Mouse (Mus musculus) gastrocnemius, postnatal 14 days (tissue): ENCODE data around the gene Nfkbid. TPM values are rescaled to one million over a fixed set of nuclear protein-coding genes. Genes with fewer than 3 reads are reported as not detected.

Experiments
- DNase-seq: peaks from one replicate; pipeline ENCODE4 v3.0.0; 2021; ENCODE audit warnings: mixed read lengths
- intact Hi-C: fragments of 180-260 bp; cut with DNase I; formaldehyde crosslinking; loops from one replicate; pipeline ENCODE4 v1.15.1; 2025; ENCODE audit warnings: low total_unique reads
- long read RNA-seq, 2 experiments: library from polyadenylated mRNA; stranded (forward); transcript quantifications; one replicate each; pipeline ENCODE4 v2.0.0; 2021
- total RNA-seq, 2 experiments: library from RNA; stranded (reverse); gene quantifications; 2 replicates each; pipeline ENCODE4 v1.2.3; 2021

The Nfkbid gene
- total RNA-seq, result under 1 TPM; 0.21 to 0.33 TPM
- long read RNA-seq, experiment 1, result 0 reads
- long read RNA-seq, experiment 2, partial matches to known transcripts, result 0 of 1 reads
- long read RNA-seq, experiment 2, other reads (novel, unspliced or antisense), result 1 of 1 reads

DNA sequence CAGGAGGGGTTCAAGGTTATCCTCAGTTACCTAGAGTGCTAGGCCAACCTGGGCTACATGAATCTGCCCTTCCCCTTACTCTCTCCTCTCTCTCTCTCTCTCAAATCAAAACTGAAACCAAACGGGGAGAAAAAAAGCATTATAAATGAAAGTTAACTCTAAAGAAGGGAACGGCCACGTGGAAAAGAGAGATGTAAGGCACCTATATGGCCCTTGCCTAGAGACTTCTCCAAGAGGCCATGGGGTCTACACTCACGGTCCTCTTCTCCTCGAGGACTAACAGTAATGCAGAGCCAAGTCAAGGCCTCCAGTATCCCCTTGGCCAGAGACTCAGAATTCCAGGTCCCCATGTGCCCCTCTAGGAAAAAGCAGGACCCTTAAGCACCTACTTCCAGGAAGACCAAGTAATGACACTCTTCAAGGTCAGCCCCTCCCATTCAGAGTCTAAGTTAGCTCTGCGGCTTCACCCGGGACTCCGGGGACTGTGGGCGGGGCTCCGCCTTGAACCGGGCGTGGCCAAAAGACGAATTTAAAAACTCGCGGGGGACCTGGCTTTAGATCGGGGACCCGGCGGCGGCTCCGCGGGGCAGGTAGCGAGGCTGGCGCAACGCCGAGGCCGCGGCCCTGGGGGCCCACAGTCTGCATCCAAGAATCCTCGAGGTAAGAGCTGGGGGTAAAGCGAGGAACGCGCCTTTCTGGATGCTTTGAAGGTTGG, at the start of gene Nfkbid:
TSS of gene Nfkbid (plus strand) at position 558 of the 715 bp plus-strand sequence.
- intact Hi-C loops, result no loop called here
- peak; percentile 38 for DNase-seq

DNA sequence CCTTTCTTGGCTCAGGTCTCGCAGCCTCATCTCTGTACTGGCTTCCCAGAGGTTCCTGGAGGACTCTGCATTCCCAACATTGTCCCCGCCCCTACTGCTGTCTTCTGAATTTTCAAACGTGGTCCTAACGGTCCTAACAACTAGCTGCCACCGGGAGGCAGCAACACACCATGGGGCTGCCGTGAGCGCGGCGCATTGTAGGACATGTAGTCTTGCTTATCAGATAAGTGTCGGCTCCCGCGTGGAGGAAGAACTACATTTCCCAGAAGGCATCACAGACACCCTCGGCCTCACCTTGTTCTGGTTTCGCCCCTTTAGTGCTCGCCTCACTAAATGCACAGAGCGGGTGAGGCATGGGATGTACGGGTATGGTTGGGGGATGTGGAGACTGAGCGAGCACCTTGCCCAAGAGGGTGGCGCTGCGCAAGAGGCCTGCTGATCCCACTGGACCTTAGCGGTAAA, 48.0 kb upstream of the Nfkbid start:
- intact Hi-C loops, result loop anchor here (5.0 kb wide), 1 partner anchor 59 kb away; no protein-coding TSS in a partner anchor

DNA sequence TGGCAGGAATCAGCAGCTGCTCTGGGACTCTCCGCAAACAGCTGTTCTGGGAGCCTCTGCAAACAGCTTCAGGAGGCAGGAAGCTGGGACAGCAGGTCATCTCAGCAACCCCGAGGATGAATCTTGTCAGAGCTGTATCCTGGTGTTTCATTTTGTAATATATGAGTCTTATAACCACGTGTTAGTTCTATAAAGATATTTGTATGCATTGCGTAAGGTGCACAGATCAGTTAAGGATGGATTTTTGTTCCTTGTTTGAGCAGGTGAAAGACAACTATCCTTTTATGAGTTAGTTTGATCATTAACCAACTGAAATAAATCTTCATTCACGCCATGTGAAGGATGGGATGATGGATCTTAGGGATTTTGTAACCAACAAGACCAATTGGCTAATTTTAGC, 41.5 kb upstream of the Nfkbid start:
- no peak for DNase-seq
- intact Hi-C loops, result no loop called here

More for the DNA sequence above, 48.0 kb upstream of the Nfkbid start:
- peak; percentile 92 for DNase-seq

DNA sequence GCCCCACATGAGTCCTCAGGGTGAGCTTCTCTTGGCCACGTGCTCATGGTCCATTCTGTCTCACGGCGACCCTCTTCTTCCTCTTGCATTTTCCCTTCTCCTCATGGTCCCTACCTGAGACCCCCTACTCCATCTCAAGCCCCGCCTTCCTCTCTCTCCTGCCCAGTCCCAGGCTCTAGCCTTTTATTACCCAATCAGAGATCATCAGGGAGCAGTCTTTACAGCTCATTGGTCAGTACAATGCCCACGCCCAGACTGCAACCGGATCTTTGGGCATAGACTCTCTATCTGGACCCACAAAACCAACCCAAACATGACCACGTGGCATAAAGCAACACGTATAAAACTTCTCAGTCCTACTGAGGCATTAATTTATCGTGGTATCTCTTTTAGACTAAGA, 37.4 kb upstream of the Nfkbid start:
- intact Hi-C loops, result no loop called here
- DNase-seq, result no peak

GRCm38 (mm10) chr7:30392746-30393520, 28.6 kb upstream of the Nfkbid start:
- DNase-seq, result no peak
- intact Hi-C loops, result no loop called here

GRCm38 (mm10) chr7:30393631-30394030, 27.9 kb upstream of the Nfkbid start:
- intact Hi-C loops, result no loop called here
- no peak for DNase-seq

DNA sequence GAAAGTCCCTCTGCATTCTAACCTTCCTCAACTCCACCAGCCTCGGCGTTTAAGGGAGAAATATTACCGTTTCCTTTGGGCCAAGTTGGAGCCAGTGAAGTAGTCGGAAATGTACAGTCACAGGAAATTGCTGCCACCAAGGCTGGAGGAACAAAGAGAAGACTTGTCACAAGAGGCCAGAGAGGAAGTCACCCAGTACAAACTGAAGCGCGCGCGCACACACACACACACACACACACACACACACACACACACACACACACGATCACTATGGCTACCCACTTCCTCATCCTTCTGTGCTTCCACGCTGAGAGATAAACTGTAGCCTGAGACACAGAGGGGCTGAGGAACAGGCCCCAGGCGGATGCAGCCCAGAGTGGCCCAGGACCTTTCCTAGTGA, 27.2 kb upstream of the Nfkbid start:
- DNase-seq, result no peak
- intact Hi-C loops, result no loop called here

- DNase-seq, result no peak
- intact Hi-C loops, result no loop called here
Observed at GRCm38 (mm10) chr7:30394871-30395270, 26.7 kb upstream of the Nfkbid start.

- intact Hi-C loops, result no loop called here
- DNase-seq, result no peak
Observed at GRCm38 (mm10) chr7:30399671-30400070, 21.9 kb upstream of the Nfkbid start.

- DNase-seq, result no peak
- intact Hi-C loops, result no loop called here
Observed at GRCm38 (mm10) chr7:30402343-30402742, 19.2 kb upstream of the Nfkbid start.

- intact Hi-C loops, result no loop called here
- no peak for DNase-seq
Observed at GRCm38 (mm10) chr7:30408639-30409038, 12.9 kb upstream of the Nfkbid start.

DNA sequence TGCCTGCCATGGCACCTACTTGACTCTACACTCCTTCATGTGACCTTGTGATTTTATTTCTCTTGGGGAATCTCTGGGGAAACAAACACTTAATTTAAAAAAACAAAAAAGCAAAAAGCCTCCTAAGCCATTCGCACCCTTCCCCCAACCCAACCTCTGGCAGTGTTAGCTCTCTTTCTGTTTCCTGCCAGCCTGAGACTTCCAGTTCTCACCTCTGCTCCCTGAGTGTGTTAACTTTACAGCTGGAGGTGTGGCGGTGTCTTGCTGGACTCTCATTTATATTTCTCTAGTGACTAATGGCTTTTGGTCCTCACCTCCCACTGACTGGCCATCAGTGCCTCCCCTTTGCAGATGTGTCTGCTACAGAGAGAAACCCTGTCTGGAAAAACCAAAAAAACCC, 11.7 kb upstream of the Nfkbid start:
- intact Hi-C loops, result no loop called here
- no peak for DNase-seq

- intact Hi-C loops, result no loop called here
- no peak for DNase-seq
Observed at GRCm38 (mm10) chr7:30411023-30411422, 10.5 kb upstream of the Nfkbid start.

- intact Hi-C loops, result no loop called here
Observed at GRCm38 (mm10) chr7:30412735-30413147, 8.8 kb upstream of the Nfkbid start.

GRCm38 (mm10) chr7:30413596-30413995, 7.9 kb upstream of the Nfkbid start, which contains the start of gene Tyrobp:
Gene Tyrobp (plus strand): TSS chr7:30413760.
- intact Hi-C loops, result no loop called here
- no peak for DNase-seq

More at GRCm38 (mm10) chr7:30412735-30413147, 8.8 kb upstream of the Nfkbid start:
- DNase-seq, result no peak

- no peak for DNase-seq
- intact Hi-C loops, result no loop called here
Observed at GRCm38 (mm10) chr7:30417856-30418255, 3.7 kb upstream of the Nfkbid start.

DNA sequence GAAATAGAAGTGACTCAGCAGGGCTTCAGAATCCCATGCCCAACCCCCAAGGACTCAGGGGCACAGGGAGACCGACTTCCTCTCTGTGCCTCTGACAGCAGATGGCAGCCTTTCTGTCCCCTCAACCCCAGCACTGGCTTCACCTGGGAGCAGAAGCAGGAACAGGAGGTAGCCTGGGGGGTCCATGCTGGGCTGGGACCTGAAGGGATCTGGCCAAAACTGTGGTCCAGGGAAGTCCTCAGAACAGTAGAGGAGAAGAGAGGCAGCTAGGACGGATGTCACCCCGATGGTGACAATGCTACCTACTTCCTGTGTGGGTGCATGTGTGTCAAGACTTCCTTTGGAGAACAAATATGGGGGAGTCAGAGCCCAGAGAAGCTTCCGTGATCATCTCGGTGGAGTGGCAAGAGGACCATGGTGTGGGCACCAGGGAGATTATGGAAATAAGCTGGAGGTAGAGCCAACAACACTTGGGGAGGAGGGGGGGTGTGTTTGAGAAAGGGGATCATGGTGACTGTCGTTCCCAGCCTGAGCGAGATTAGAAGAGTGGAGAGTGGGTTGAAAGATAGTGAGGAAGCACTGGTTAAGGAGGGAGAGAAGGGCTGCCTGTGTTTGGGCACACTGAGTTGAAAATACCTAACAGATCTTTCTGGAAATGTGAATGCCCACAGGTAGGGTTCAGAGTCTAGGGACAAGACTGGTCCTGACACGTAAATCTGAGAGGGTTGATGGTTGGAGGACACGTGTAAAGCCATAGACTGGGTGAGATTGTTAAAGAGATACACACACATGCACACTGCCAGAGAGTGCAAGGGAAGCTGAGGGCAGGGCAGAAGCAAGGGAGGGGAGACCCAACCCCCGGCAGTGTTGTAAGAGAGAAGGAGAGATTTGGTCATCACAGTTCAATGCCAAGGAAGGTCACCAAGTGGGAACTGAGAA, 1.7 kb upstream of the Nfkbid start, which contains the start of gene Hcst:
TSS of gene Hcst (minus strand) at position 294 of the 939 bp plus-strand sequence.
- DNase-seq, result no peak
- intact Hi-C loops, result no loop called here

- intact Hi-C loops, result no loop called here
- no peak for DNase-seq
Observed at GRCm38 (mm10) chr7:30420673-30421072, 859 bp upstream of the Nfkbid start.

DNA sequence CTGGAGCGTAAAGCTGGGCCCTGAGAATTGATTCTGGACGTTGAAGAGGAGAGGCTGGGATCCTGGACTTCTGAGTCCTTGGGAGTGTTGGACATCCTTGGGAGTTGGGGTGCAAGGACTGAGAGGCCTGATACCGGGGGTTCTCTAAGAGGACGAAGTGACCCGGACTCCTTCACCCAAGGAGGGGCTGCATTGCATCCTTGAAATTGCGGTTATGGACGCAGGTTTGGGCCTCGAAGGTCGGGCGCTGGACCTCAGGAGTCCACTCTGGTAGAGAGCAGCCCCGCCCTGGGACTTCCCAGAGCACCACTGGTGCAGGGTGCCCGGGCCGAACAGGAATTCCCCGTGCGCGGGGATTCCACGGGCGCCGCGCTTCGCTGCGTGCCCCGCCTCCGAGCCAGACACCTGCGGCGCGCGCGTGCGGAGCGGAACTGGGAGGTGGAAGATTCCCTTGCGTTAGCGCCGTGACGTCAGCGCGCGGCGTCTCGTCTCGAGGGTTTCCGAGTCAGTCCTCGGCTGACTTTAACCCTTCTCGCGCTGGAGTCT, 431 bp downstream of the Nfkbid start:
- peak; percentile 76 for DNase-seq
- intact Hi-C loops, result no loop called here
